7 mouse cellular contexts compared by ENCODE assay signal in the genomic region with DNA sequence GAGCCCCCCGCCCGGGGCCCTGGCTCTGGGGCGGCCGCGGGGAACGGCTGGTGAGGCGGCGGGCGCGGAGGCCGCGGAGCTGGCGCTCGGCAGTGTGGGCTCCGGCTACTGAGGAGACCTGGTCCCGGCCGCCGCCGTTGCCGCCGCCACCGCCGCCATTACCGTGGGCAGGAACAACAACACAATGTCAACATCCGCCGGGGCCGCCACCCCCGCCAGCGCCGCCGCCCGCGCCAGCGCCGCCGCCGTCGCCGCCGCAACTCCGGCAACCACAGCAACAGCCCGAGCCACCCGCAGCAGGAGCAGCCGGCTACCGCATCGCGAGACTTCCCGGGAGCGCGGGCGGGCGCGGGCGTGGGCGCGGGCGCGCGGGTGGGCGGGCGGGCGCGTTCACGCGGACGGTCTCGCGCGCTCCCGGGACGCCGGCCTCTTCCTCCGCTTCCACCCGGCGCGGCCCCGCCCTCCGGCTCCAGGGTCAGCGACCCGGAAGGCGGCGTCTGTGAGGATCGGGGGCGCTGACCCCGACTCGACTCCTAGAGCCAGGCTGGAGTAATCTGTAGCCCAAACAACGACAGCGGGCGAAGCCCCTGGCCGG. TPM values are rescaled to one million over a fixed set of nuclear protein-coding genes. Genes with fewer than 3 reads are reported as not detected.
DNase-seq lines count a peak whose midpoint lies in the region; ATAC-seq and TF ChIP-seq lines count a peak whose summit lies in the region.

A gene (minus strand): TSS at position 465 of the 595 bp plus-strand sequence.

- WGBS in embryonic facial prominence, embryonic 10.5 days, result 0% methylated on average over 85 of the region's 90 CpGs
- WGBS in limb, embryonic 11.5 days, result under 1% methylated on average over 53 of the region's 90 CpGs
- WGBS in midbrain, embryonic 13.5 days, result under 1% methylated on average over 65 of the region's 90 CpGs
- WGBS in small intestine, adult 2 months, result under 1% methylated on average over 80 of the region's 90 CpGs

- ATAC-seq in limb, embryonic 11.5 days (ENCODE audit: insufficient number of reproducible peaks, low FRiP score, low TSS enrichment, low read depth), result peak; percentile 88
- peak; percentile 95 for ATAC-seq in midbrain, embryonic 13.5 days

- TF ChIP-seq POLR2A in small intestine, adult 2 months (IDR thresholded peaks at IDR 0.05; ENCODE audit: low read depth, low read length), result peak; percentile 37; the same call in 1 of the 2 replicates

- peak within 1 kb of the TSS; percentile 71 for H3K4me2 ChIP-seq in limb, embryonic 11.5 days (ENCODE audit: low read depth, severe bottlenecking)
- peak within 1 kb of the TSS; percentile 94 for H3K4me2 ChIP-seq in midbrain, embryonic 13.5 days (replicated peaks)

- H3K9me3 ChIP-seq in embryonic facial prominence, embryonic 10.5 days, result no peaks in the 10 kb centered on the region
- H3K9me3 ChIP-seq in limb, embryonic 11.5 days (ENCODE audit: control insufficient read depth, low read length), result no peaks in the 10 kb centered on the region
- H3K9me3 ChIP-seq in midbrain, embryonic 13.5 days, result no peaks in the 10 kb centered on the region

- no peak for TF ChIP-seq CTCF in small intestine, adult 2 months (IDR thresholded peaks at IDR 0.05; ENCODE audit: extremely low read depth, insufficient read length, insufficient replicate concordance, low read depth, low read length)

- peaks cover 14% of the 10 kb centered on the region for H3K27me3 ChIP-seq in embryonic facial prominence, embryonic 10.5 days (replicated peaks; ENCODE audit: low read depth, poor library complexity, severe bottlenecking)
- no peaks in the 10 kb centered on the region for H3K27me3 ChIP-seq in limb, embryonic 11.5 days (ENCODE audit: control insufficient read depth, insufficient read depth, low read length)
- peaks cover 41% of the 10 kb centered on the region for H3K27me3 ChIP-seq in midbrain, embryonic 13.5 days
- no peaks in the 10 kb centered on the region for H3K27me3 ChIP-seq in small intestine, adult 2 months (ENCODE audit: control insufficient read depth, insufficient read depth, low read length)

- peak within 1 kb of the TSS; percentile 96 for H3K4me3 ChIP-seq in embryonic facial prominence, embryonic 10.5 days
- H3K4me3 ChIP-seq in limb, embryonic 11.5 days (ENCODE audit: low read depth, low read length), result peak within 1 kb of the TSS; percentile 98
- H3K4me3 ChIP-seq in midbrain, embryonic 13.5 days (replicated peaks), result peak within 1 kb of the TSS; percentile 92
- peak within 1 kb of the TSS; percentile 69 for H3K4me3 ChIP-seq in small intestine, adult 2 months (ENCODE audit: low read depth, low read length)

- peak; percentile 94 for DNase-seq in adrenal gland, postnatal 10 days
- DNase-seq in embryonic facial prominence, embryonic 10.5 days (ENCODE audit: low spot score), result peak; percentile 91
- DNase-seq in heart, adult 11 months, result peak; percentile 100
- peak; percentile 86 for DNase-seq in kidney, adult 18-20 months
- DNase-seq in limb, embryonic 11.5 days (ENCODE audit: low spot score), result peak; percentile 88

- H3K9ac ChIP-seq in limb, embryonic 11.5 days (ENCODE audit: low read length), result peak within 1 kb of the TSS; percentile 99
- H3K9ac ChIP-seq in midbrain, embryonic 13.5 days (replicated peaks), result peak within 1 kb of the TSS; percentile 97

- peak within 1 kb of the TSS; percentile 99 for H3K27ac ChIP-seq in embryonic facial prominence, embryonic 10.5 days (replicated peaks)
- H3K27ac ChIP-seq in limb, embryonic 11.5 days (replicated peaks; ENCODE audit: low read depth, low read length), result peak within 1 kb of the TSS; percentile 84
- H3K27ac ChIP-seq in midbrain, embryonic 13.5 days, result peak within 1 kb of the TSS; percentile 89
- H3K27ac ChIP-seq in small intestine, adult 2 months (ENCODE audit: insufficient read depth, low read depth, low read length), result peak within 1 kb of the TSS; percentile 72

- H3K4me1 ChIP-seq in embryonic facial prominence, embryonic 10.5 days, result peaks cover 15% of the 10 kb centered on the region
- peaks cover 5% of the 10 kb centered on the region for H3K4me1 ChIP-seq in limb, embryonic 11.5 days (ENCODE audit: control insufficient read depth, insufficient read depth, low read length)
- peaks cover 21% of the 10 kb centered on the region for H3K4me1 ChIP-seq in midbrain, embryonic 13.5 days (replicated peaks)
- H3K4me1 ChIP-seq in small intestine, adult 2 months (ENCODE audit: control insufficient read depth, insufficient read depth, insufficient read length, low read length), result peaks cover 10% of the 10 kb centered on the region

- peaks cover 17% of the 10 kb centered on the region for H3K36me3 ChIP-seq in embryonic facial prominence, embryonic 10.5 days (replicated peaks)
- H3K36me3 ChIP-seq in limb, embryonic 11.5 days (ENCODE audit: control insufficient read depth, insufficient read depth, low read length), result no peaks in the 10 kb centered on the region
- H3K36me3 ChIP-seq in midbrain, embryonic 13.5 days, result no peaks in the 10 kb centered on the region; the same call in 1 of the 2 replicates
- H3K36me3 ChIP-seq in small intestine, adult 2 months (ENCODE audit: control insufficient read depth, insufficient read depth, low read length), result no peaks in the 10 kb centered on the region

RNA-seq across cellular contexts. Expression of the gene that starts here (rescaled TPM):
- 10 to 100 TPM; 34.2 to 38.2 TPM for total RNA-seq in adrenal gland, postnatal 10 days (2021)
- 36.2 and 40.3 TPM in 2 replicates for polyA plus RNA-seq in embryonic facial prominence, embryonic 10.5 days (2016; fragmentation: Nextera tagmentation; extraction: Ambion mirVana)
- polyA plus RNA-seq in limb, embryonic 11.5 days (2014; fragmentation: Nextera tagmentation; extraction: Ambion mirVana), result 45.8 and 46.1 TPM in 2 replicates
- polyA plus RNA-seq in midbrain, embryonic 13.5 days (2015; fragmentation: Nextera tagmentation; extraction: Ambion mirVana), result 28.7 and 29.1 TPM in 2 replicates
- polyA plus RNA-seq in small intestine, adult 2 months (2012; rRNA removed), result 0.80 and 1.8 TPM in 2 replicates

Comparison
In these comparisons a context has a peak if more than half of its experiments do, and no peak if none do; other contexts are left out.
1. Peak in every context shown above with its lines: DNase-seq, ATAC-seq, H3K4me3 ChIP-seq and H3K27ac ChIP-seq.
2. RNA of the gene that starts here (polyA plus RNA-seq): 45.8 to 46.1 TPM in limb, embryonic 11.5 days, 36.2 to 40.3 TPM in embryonic facial prominence, embryonic 10.5 days and 28.7 to 29.1 TPM in midbrain, embryonic 13.5 days; 0.80 to 1.8 TPM in small intestine, adult 2 months; every median in the first group is over 10 times any median in the second.